Mouse (Mus musculus) limb, embryonic 11.5 days (tissue): ENCODE results near the gene Ikzf2. TPM values are rescaled to one million over a fixed set of nuclear protein-coding genes. Genes with fewer than 3 reads are reported as not detected.

Experiments
- ATAC-seq: fragments of 200-750 bp; cut with Nextera tagmentation; 2 replicates; pipeline ENCODE4 v1.8.0; 2017; ENCODE audit warnings: low read depth; ENCODE audit not compliant: insufficient number of reproducible peaks, low FRiP score, low TSS enrichment
- DNase-seq: peaks from one replicate; pipeline ENCODE4 v3.0.0-alpha.2; 2015; ENCODE audit warnings: low spot score
- H3K27ac ChIP-seq: fragments of 300-500 bp; sonication (generic); replicated peaks from 2 replicates; pipeline ENCODE4 v1.5.1; 2014; ENCODE audit warnings: low read depth, mild to moderate bottlenecking, low read length
- H3K27me3 ChIP-seq: fragments of 300-500 bp; sonication (generic); 2 replicates; pipeline ENCODE4 v1.6.1; 2014; ENCODE audit warnings: mild to moderate bottlenecking, low read length, mixed read lengths; ENCODE audit not compliant: control insufficient read depth, insufficient read depth
- H3K36me3 ChIP-seq: fragments of 300-500 bp; sonication (generic); 2 replicates; pipeline ENCODE4 v1.6.1; 2014; ENCODE audit warnings: mild to moderate bottlenecking, low read length, moderate library complexity, mixed read lengths; ENCODE audit not compliant: control insufficient read depth, insufficient read depth
- H3K4me1 ChIP-seq: fragments of 300-500 bp; sonication (generic); 2 replicates; pipeline ENCODE4 v1.6.1; 2014; ENCODE audit warnings: low read length, mixed read lengths; ENCODE audit not compliant: control insufficient read depth, insufficient read depth
- H3K4me2 ChIP-seq: fragments of 300-500 bp; sonication (generic); 2 replicates; pipeline ENCODE4 v1.6.1; 2014; ENCODE audit warnings: low read depth, mild to moderate bottlenecking, moderate library complexity; ENCODE audit not compliant: severe bottlenecking
- H3K4me3 ChIP-seq: fragments of 300-500 bp; sonication (generic); 2 replicates; pipeline ENCODE4 v1.5.1; 2014; ENCODE audit warnings: low read depth, low read length
- H3K9ac ChIP-seq: fragments of 300-500 bp; sonication (generic); 2 replicates; pipeline ENCODE4 v1.6.1; 2014; ENCODE audit warnings: mild to moderate bottlenecking, low read length
- H3K9me3 ChIP-seq: fragments of 300-500 bp; sonication (generic); 2 replicates; pipeline ENCODE4 v1.6.1; 2016; ENCODE audit warnings: low read length; ENCODE audit not compliant: control insufficient read depth
- WGBS: fragments of 180-500 bp; shearing (Covaris S2); extraction: QIAGEN DNeasy Blood & Tissue Kit; methylation state at CpG from one replicate; pipeline ENCODE4 v1.1.7; 2014; 5-methylcytosine and 5-hydroxymethylcytosine counted together
- polyA plus RNA-seq: library from polyadenylated mRNA; unstranded; fragments of >200 nt; fragmentation: Nextera tagmentation; extraction: Ambion mirVana; gene quantifications from 2 replicates; pipeline ENCODE4 v1.2.1, GENCODE M21; 2014

Gene Ikzf2
- polyA plus RNA-seq, 1 experiment from 2014 or later = 3.3 TPM

DNA sequence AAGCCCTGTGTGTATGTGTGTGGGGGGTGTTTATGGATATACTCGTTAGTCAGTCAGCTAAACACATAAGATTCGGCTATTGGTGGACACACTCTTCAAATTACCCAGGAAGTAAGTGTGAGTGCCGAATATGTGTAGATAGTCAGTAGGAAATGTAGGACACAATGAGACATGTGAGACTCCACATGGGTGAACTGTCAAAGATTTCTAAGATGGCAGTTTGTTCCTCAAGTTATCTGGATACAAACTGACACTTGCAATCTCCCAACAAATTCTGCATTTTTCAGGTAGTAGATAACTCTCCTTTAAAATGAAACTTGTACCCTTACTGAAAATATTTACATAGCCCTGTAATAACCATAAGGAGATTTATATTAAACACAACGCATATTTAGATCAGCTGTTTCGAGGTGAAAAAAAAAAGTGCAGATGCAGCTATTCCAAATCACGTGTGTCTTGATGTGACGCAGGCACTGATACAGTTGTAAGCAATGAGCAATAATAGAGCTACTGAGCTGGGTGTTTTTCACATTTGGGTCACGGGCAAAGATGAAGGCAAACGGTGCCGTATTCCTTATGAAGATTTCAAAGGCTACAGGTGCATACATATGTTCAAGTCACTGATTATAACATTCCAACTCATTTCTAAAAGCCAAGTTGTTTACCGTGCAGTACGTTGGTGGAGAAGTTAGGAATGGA is 87.8 kb downstream of the Ikzf2 start:
- Histone ChIP-seq H3K4me2 (no peak overlapping the region), H3K4me1 (no peaks in the 10 kb centered on the region), H3K27me3 (no peaks in the 10 kb centered on the region), H3K36me3 (no peaks in the 10 kb centered on the region), H3K9me3 (no peaks in the 10 kb centered on the region), H3K4me3 (no peak overlapping the region), H3K27ac (no peak overlapping the region), H3K9ac (no peak overlapping the region)
- DNase-seq = no peak
- no peak for ATAC-seq
- WGBS = 83% methylated on average over 12 of the region's 12 CpGs

DNA sequence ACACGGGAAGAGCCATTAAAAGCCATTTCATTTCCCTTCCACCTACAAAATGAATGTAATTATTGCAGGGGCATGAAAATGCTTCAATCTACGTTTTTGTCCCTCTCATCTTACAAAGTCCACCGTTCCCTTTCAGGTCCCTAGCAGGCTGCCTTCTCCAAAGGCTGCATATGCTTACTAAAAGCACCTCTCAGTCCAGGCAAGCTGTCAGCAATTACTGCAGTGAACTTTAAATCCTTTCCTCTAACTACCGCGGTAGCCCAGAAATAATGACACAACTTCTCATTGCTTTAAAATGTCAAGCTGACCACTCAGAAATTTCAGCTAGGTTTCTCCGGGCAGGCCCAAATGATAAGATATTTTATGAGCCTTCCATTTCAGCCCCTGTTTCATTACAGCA is 95.2 kb downstream of the Ikzf2 start:
- no peaks in the 10 kb centered on the region for H3K9me3 ChIP-seq
- H3K4me2 ChIP-seq = peak overlapping the region; percentile 46
- H3K9ac ChIP-seq = no peak overlapping the region
- ATAC-seq = 0 out of 2 replicates have a peak, but pooled peaks have one; percentile 31
- no peaks in the 10 kb centered on the region for H3K27me3 ChIP-seq
- peak; percentile 40 for DNase-seq
- H3K4me1 ChIP-seq = peaks cover 8% of the 10 kb centered on the region; the same call in 1 of the 2 replicates
- WGBS = 8% methylated on average over 6 of the region's 6 CpGs
- H3K36me3 ChIP-seq = no peaks in the 10 kb centered on the region
- peak overlapping the region; percentile 38; the same call in 1 of the 2 replicates for H3K27ac ChIP-seq
- no peak overlapping the region for H3K4me3 ChIP-seq

DNA sequence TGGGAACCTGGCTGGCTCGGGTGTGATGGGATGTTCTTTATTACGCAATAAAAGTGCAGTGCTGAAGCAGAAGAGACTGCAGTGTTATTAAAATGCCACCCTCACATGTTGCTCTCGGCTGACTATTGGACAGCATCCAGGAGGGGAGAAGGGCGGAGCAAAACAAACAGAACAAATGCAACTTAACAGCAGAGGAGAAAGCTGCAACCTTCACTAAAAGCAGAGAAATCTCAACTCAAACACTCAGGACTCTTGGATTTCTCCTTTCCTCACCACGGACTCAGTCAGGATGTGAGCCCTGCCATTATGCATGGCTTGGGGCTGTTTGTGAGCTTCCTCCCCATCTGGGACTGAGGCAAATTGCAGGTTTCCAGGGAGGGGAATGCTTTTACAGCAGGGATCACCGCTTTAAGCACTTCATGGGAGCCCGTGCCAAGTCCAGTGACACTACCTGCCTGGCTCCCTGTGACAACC is 95.7 kb downstream of the Ikzf2 start:
- 16% methylated on average over 7 of the region's 7 CpGs for WGBS
- DNase-seq (peak; percentile 49), ATAC-seq (0 out of 2 replicates have a peak, but pooled peaks have one; percentile 47)
- no peak overlapping the region for H3K4me3 ChIP-seq
- H3K27me3 ChIP-seq = no peaks in the 10 kb centered on the region
- H3K9me3 ChIP-seq = no peaks in the 10 kb centered on the region
- peak overlapping the region; percentile 46 for H3K4me2 ChIP-seq
- H3K9ac ChIP-seq = no peak overlapping the region
- peak overlapping the region; percentile 38; the same call in 1 of the 2 replicates for H3K27ac ChIP-seq
- H3K36me3 ChIP-seq = no peaks in the 10 kb centered on the region
- peaks cover 8% of the 10 kb centered on the region; the same call in 1 of the 2 replicates for H3K4me1 ChIP-seq

DNA sequence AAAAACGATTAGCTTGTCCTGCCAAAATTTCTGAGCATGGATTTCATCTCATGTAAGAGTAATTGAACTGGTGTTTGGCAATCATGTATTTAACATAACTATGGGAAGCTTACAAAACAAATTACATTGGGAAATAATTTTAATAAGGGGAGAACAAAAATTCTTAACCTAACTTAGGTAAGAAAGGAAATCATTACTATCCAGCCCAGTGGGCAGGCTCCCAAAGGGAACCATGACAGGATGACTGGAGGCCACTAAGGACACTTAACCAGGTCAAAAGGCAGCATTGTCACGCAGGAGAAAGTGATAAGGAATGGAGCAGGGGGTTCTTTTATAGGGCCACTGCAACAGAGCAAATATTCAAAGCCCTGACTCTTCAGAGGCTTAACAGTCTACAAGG is 101.5 kb downstream of the Ikzf2 start:
- no peak overlapping the region for H3K4me2 ChIP-seq
- no peak overlapping the region for H3K4me3 ChIP-seq
- H3K9me3 ChIP-seq = no peaks in the 10 kb centered on the region
- no peaks in the 10 kb centered on the region for H3K36me3 ChIP-seq
- H3K4me1 ChIP-seq = no peaks in the 10 kb centered on the region
- 82% methylated on average over 2 of the region's 2 CpGs for WGBS
- H3K27ac ChIP-seq = no peak overlapping the region
- no peak overlapping the region for H3K9ac ChIP-seq
- DNase-seq (no peak), ATAC-seq (no peak)
- H3K27me3 ChIP-seq = no peaks in the 10 kb centered on the region

DNA sequence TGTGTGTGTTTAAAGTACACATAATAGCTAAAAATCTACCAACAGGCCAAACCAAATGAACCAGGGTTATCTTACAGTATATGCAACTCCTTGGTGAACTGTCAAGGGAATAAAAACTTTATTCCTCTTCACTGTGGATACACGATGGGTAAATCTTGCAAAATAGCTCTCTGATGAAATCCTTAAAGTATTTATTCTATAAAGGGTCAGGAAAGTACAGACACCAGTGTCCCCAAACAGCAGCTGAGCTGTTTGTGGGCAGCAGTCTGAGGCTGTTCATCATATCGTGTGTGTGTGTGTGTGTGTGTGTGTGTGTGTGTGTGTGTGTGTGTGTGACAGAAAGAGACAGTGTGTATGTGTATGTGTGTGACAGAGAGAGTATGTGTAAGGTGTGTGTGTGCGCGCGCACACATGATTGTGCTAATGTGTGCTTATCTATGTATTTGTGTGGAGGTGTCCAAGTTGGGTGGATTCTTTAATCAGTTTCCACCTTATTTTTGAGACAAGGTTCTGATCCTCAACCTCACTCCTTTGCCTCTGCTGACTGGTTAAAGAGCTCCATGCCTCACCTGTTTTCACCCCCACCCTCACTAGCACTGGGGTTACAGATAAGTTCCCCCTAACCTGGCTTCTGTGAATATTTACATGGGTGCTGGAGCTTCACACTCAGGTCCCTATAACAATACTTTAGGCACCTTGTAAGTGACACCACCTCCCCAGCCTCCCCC is 102.9 kb downstream of the Ikzf2 start:
- Histone ChIP-seq H3K9me3 (no peaks in the 10 kb centered on the region), H3K27ac (no peak overlapping the region), H3K27me3 (no peaks in the 10 kb centered on the region), H3K4me3 (no peak overlapping the region), H3K36me3 (no peaks in the 10 kb centered on the region), H3K4me2 (no peak overlapping the region), H3K9ac (no peak overlapping the region), H3K4me1 (no peaks in the 10 kb centered on the region)
- ATAC-seq (no peak), DNase-seq (no peak)
- WGBS = 93% methylated on average over 5 of the region's 5 CpGs

DNA sequence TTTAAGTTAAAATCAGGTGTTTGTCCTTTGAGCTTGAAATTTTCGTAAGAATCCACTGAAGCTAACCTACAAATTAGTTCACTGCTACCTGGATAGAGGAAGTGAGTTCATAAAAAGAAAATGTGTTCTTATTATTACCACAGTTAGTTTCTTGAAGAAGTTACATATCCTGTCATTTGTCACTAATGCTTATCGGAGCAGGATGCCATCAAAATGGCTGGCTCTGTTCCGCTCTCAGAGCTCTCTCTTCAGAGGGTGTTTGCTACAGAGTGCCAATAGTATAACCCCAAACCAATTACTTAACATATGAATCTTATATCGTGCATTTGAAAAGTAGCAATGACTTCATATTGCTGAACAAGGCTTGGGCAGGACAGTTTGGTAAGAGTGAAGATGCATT is 108.1 kb downstream of the Ikzf2 start:
- DNase-seq (no peak), ATAC-seq (no peak)
- Histone ChIP-seq H3K9me3 (no peaks in the 10 kb centered on the region), H3K27ac (no peak overlapping the region), H3K9ac (no peak overlapping the region), H3K4me1 (no peaks in the 10 kb centered on the region), H3K36me3 (no peaks in the 10 kb centered on the region), H3K4me3 (no peak overlapping the region), H3K4me2 (no peak overlapping the region), H3K27me3 (no peaks in the 10 kb centered on the region)
- 88% methylated on average over 4 of the region's 4 CpGs for WGBS

DNA sequence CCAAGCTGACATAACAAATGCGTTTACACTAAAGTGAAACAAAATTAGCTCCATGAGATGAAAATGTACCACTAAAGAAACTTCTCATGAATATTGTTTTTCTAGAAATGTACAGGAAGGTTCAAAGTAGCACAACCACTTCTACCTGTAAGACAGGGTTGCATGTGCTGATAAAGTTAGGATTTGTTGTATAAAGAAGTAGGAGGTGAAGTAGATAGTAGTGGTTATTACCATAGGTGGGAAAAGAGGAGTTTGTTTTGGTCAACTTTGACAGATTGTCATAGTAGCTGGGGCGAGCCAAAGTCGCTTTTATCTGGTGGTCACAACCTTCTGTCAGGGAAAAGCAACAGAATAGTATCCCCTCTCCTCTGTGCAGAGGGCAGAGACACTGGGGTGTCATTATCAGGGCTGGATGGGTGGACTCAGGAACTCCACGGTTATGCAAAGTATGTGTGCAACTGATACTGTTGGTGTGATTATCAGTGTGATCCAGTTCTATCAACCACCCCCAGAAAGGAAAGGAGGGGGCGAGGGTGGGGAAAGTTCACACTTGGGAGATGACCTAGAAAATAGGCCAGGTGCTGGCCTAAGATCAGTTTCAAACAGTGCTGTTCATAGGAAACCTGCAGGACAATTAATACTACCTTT is 127.5 kb downstream of the Ikzf2 start:
- H3K27me3 ChIP-seq = no peaks in the 10 kb centered on the region
- 86% methylated on average over 5 of the region's 5 CpGs for WGBS
- ATAC-seq = no peak

DNA sequence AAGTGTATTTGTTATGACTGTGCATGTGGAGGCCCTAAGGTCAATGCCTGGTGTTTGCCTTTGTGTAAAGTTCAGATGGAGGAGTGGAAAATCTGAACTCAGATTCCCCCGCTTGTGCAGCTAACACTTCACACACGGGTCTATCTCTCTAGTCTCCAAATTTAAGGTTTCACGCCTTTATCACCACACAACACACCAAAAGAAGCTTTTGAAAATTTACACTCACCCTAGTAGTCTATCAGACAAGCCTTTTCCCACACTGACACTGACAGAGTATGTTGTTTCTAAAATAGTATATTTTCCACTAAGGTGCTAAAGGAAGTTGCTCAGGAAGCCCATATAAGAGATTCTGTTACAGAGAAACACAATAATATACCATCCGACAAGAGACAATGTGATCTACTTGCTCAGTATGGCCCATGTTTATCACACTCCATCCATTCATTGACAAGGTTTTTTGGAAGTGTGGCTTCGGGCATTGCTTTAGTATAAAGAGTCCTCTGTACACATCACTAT is 131.4 kb downstream of the Ikzf2 start:
- ATAC-seq = no peak
- H3K9me3 ChIP-seq = no peaks in the 10 kb centered on the region

More for the DNA sequence above, 127.5 kb downstream of the Ikzf2 start:
- Histone ChIP-seq H3K4me2 (no peak overlapping the region), H3K4me3 (no peak overlapping the region), H3K36me3 (no peaks in the 10 kb centered on the region), H3K9ac (no peak overlapping the region), H3K4me1 (no peaks in the 10 kb centered on the region), H3K27ac (no peak overlapping the region), H3K9me3 (no peaks in the 10 kb centered on the region)
- DNase-seq = no peak

More for the DNA sequence above, 131.4 kb downstream of the Ikzf2 start:
- H3K27me3 ChIP-seq = no peaks in the 10 kb centered on the region
- H3K9ac ChIP-seq = no peak overlapping the region
- H3K36me3 ChIP-seq = no peaks in the 10 kb centered on the region
- no peak overlapping the region for H3K4me2 ChIP-seq
- 93% methylated on average over 5 of the region's 5 CpGs for WGBS
- H3K4me3 ChIP-seq = no peak overlapping the region
- DNase-seq = no peak
- no peak overlapping the region for H3K27ac ChIP-seq
- H3K4me1 ChIP-seq = no peaks in the 10 kb centered on the region
